In genomic region chr16:32078991-32079511, GRCm38 (mm10) we compare ENCODE assay signal across 8 mouse cellular contexts. TPM values are rescaled to one million over a fixed set of nuclear protein-coding genes. Genes with fewer than 3 reads are reported as not detected.
DNase-seq lines count a peak whose midpoint lies in the region; ATAC-seq lines count a peak whose summit lies in the region.

TSS of gene Pak2 (minus strand) at chr16:32079342.

- H3K4me1 ChIP-seq in hindbrain, embryonic 15.5 days (replicated peaks): peaks cover 27% of the 10 kb centered on the region

- H3K9me3 ChIP-seq in hindbrain, embryonic 15.5 days: no peaks in the 10 kb centered on the region

- peak within 1 kb of the TSS; percentile 99 for H3K9ac ChIP-seq in hindbrain, embryonic 15.5 days

- WGBS in hindbrain, embryonic 15.5 days: under 1% methylated on average over 55 of the region's 60 CpGs
- under 1% methylated on average over 41 of the region's 60 CpGs for WGBS in macrophage (ENCODE audit: missing documents)

- peak within 1 kb of the TSS; percentile 96 for H3K4me3 ChIP-seq in hindbrain, embryonic 15.5 days
- peak within 1 kb of the TSS; percentile 90 for H3K4me3 ChIP-seq in macrophage (ENCODE audit: inconsistent target)

- peak; percentile 98 for ATAC-seq in hindbrain, embryonic 15.5 days (ENCODE audit: low FRiP score, low read depth)

- H3K36me3 ChIP-seq in hindbrain, embryonic 15.5 days: peaks cover 5% of the 10 kb centered on the region; the same call in 1 of the 2 replicates
- no peaks in the 10 kb centered on the region for H3K36me3 ChIP-seq in macrophage (ENCODE audit: inconsistent target)

- no peaks in the 10 kb centered on the region for H3K27me3 ChIP-seq in hindbrain, embryonic 15.5 days

- H3K27ac ChIP-seq in hindbrain, embryonic 15.5 days (replicated peaks): peak within 1 kb of the TSS; percentile 91
- peak within 1 kb of the TSS; percentile 72 for H3K27ac ChIP-seq in macrophage

- DNase-seq in R1 (ENCODE audit: low read depth, low spot score): peak; percentile 87
- peak; percentile 89 to 94 for DNase-seq in cerebellum, postnatal 25 days
- DNase-seq in frontal cortex, postnatal 36 days (ENCODE audit: low spot score in 2 of 2): peak; percentile 75 to 82
- peak; percentile 77 to 82 for DNase-seq in left cerebral cortex, adult 18-20 months (ENCODE audit: low spot score in 2 of 2)
- DNase-seq in right cerebral cortex, adult 18-20 months: peak; percentile 87
- DNase-seq in urinary bladder, postnatal 10 days (ENCODE audit: low spot score): peak; percentile 62

- H3K79me2 ChIP-seq in macrophage (ENCODE audit: inconsistent target): peaks cover 47% of the 10 kb centered on the region

- H3K4me2 ChIP-seq in hindbrain, embryonic 15.5 days: peak within 1 kb of the TSS; percentile 79

RNA-seq across cellular contexts. Expression of gene Pak2, which starts in this region (rescaled TPM):
- 30.1 and 31.8 TPM in 2 replicates for polyA plus RNA-seq in hindbrain, embryonic 15.5 days (2015; fragmentation: Nextera tagmentation; extraction: Ambion mirVana)
- 10 to 100 TPM; 25.1 to 27.2 TPM for total RNA-seq in left cerebral cortex, adult 18-20 months (2021)
- total RNA-seq in macrophage (2018; cell fraction: chromatin; rRNA removed): 10 to 100 TPM; 53.5 to 97.8 (median 68.9) TPM
- total RNA-seq in macrophage (2018; cell fraction: cytosol; rRNA removed): 100 to 1,000 TPM in 6 of 26 experiments, 10 to 100 TPM in 20; 70.5 to 112 (median 93.3) TPM
- 100 to 1,000 TPM in 7 of 26 experiments, 10 to 100 TPM in 19; 68.7 to 134 (median 81.3) TPM for total RNA-seq in macrophage (2018; cell fraction: nucleus; rRNA removed)
- 58.5 to 99.5 TPM (median 73.3 TPM) in 3 replicates for polyA plus RNA-seq in macrophage (2018)

Comparison
In these comparisons a context has a peak if more than half of its experiments do, and no peak if none do; other contexts are left out.
1. Peak in every context shown above with its lines: DNase-seq, ATAC-seq, H3K4me3 ChIP-seq and H3K27ac ChIP-seq.